12 mouse cellular contexts compared by ENCODE assay signal in genomic region chr2:51752941-51753564, GRCm38 (mm10).
DNase-seq lines count a peak whose midpoint lies in the region; ATAC-seq lines count a peak whose summit lies in the region.
"Had no signal": no experiment of that assay in that cellular context is flagged by ENCODE, and none has a peak within 500 bp of the region (broad histone marks: within the 10 kb centered on the region; RNA-seq: fewer than 3 reads in every experiment).

No protein-coding gene starts in this region.

- DNase-seq in embryo, embryonic 11 days, result peak; percentile 50
- no peak for DNase-seq in embryo, embryonic 10.5 days (ENCODE audit: low spot score)
- peak; percentile 57 for DNase-seq in cerebellum, adult 9-10 months
- DNase-seq in hindbrain, embryonic 10.5 days (ENCODE audit: low spot score), result peak; percentile 52
- no peak for DNase-seq in testis, postnatal 14 days (ENCODE audit: low spot score)
- no peak for DNase-seq in adrenal gland, postnatal 14 days
- DNase-seq in urinary bladder, postnatal 14 days (ENCODE audit: low spot score), result no peak
- DNase-seq: adrenal gland, postnatal 25 days; thymus, postnatal 36 days had no signal

- peak; percentile 92 for ATAC-seq in midbrain, embryonic 16.5 days
- ATAC-seq: inflammation-experienced regulatory T-cells, adult 6 months had no signal

- peak overlapping the region; percentile 27 for H3K4me2 ChIP-seq in midbrain, embryonic 16.5 days (ENCODE audit: low read length)
- H3K4me2 ChIP-seq: limb, embryonic 12.5 days had no signal

- no peak overlapping the region for H3K9ac ChIP-seq in midbrain, embryonic 16.5 days (ENCODE audit: low read depth, low read length)
- H3K9ac ChIP-seq: limb, embryonic 12.5 days had no signal

- no peaks in the 10 kb centered on the region for H3K27me3 ChIP-seq in hindbrain, embryonic 10.5 days (ENCODE audit: insufficient read depth, poor library complexity, severe bottlenecking)
- no peaks in the 10 kb centered on the region for H3K27me3 ChIP-seq in midbrain, embryonic 16.5 days (ENCODE audit: control insufficient read depth, insufficient read depth, low read depth, low read length)
- H3K27me3 ChIP-seq: limb, embryonic 12.5 days had no signal

- peak overlapping the region; percentile 78 for H3K27ac ChIP-seq in hindbrain, embryonic 10.5 days
- peak overlapping the region; percentile 54 for H3K27ac ChIP-seq in midbrain, embryonic 16.5 days (ENCODE audit: low read length)
- H3K27ac ChIP-seq: limb, embryonic 12.5 days had no signal

- WGBS in hindbrain, embryonic 10.5 days, result 43% methylated on average over 12 of the region's 12 CpGs
- WGBS in midbrain, embryonic 16.5 days, result 10% methylated on average over 12 of the region's 12 CpGs

- H3K36me3 ChIP-seq in hindbrain, embryonic 10.5 days, result no peaks in the 10 kb centered on the region
- H3K36me3 ChIP-seq in midbrain, embryonic 16.5 days (ENCODE audit: control insufficient read depth, insufficient read depth, low read length), result no peaks in the 10 kb centered on the region
- H3K36me3 ChIP-seq: limb, embryonic 12.5 days had no signal

- no peak overlapping the region for H3K4me3 ChIP-seq in hindbrain, embryonic 10.5 days
- no peak overlapping the region for H3K4me3 ChIP-seq in midbrain, embryonic 16.5 days (ENCODE audit: low read depth, low read length)
- H3K4me3 ChIP-seq: limb, embryonic 12.5 days had no signal

- H3K9me3 ChIP-seq in hindbrain, embryonic 10.5 days, result no peaks in the 10 kb centered on the region
- peaks cover 6% of the 10 kb centered on the region; the same call in 1 of the 2 replicates for H3K9me3 ChIP-seq in midbrain, embryonic 16.5 days (replicated peaks; ENCODE audit: control insufficient read depth, low read length, poor library complexity, severe bottlenecking)
- H3K9me3 ChIP-seq: limb, embryonic 12.5 days had no signal

- peaks cover 31% of the 10 kb centered on the region for H3K4me1 ChIP-seq in hindbrain, embryonic 10.5 days (replicated peaks)
- peaks cover 11% of the 10 kb centered on the region for H3K4me1 ChIP-seq in midbrain, embryonic 16.5 days (ENCODE audit: control insufficient read depth, insufficient read depth, low read length)

Comparison
In these comparisons a context has a peak if more than half of its experiments do, and no peak if none do; other contexts are left out.
1. DNase-seq: peak in embryo, embryonic 11 days (single experiment), cerebellum, adult 9-10 months (single experiment) and hindbrain, embryonic 10.5 days (single experiment); none in embryo, embryonic 10.5 days (single experiment), testis, postnatal 14 days (single experiment), adrenal gland, postnatal 14 days (single experiment) and urinary bladder, postnatal 14 days (single experiment).